Mouse (Mus musculus) embryo, embryonic 11.5 days (tissue): Measurements from ENCODE around the gene Cdh13.

Source experiments
- DNase-seq: peaks from one replicate; pipeline ENCODE4 v3.0.0-alpha.2; 2012; ENCODE audit warnings: low read depth, low spot score

Cdh13 gene

GRCm38 (mm10) chr8:118283600-118284111 is at the start of gene Cdh13:
Cdh13 (plus strand) TSS chr8:118283733.
- DNase-seq, result peak; percentile 40

- DNase-seq, result no peak
Measured at GRCm38 (mm10) chr8:118235626-118236025, 47.9 kb upstream of the Cdh13 start.

GRCm38 (mm10) chr8:118237150-118237620 is 46.3 kb upstream of the Cdh13 start:
- DNase-seq, result no peak

GRCm38 (mm10) chr8:118238156-118238555 is 45.4 kb upstream of the Cdh13 start:
- DNase-seq, result no peak

GRCm38 (mm10) chr8:118239186-118239585 is 44.3 kb upstream of the Cdh13 start:
- DNase-seq, result no peak

- no peak for DNase-seq
Measured at GRCm38 (mm10) chr8:118249319-118249718, 34.2 kb upstream of the Cdh13 start.

- DNase-seq, result no peak
Measured at GRCm38 (mm10) chr8:118249923-118250322, 33.6 kb upstream of the Cdh13 start.

GRCm38 (mm10) chr8:118263117-118263516 is 20.4 kb upstream of the Cdh13 start:
- no peak for DNase-seq

- DNase-seq, result no peak
Measured at GRCm38 (mm10) chr8:118270751-118271402, 12.7 kb upstream of the Cdh13 start.

GRCm38 (mm10) chr8:118272493-118272892 is 11.0 kb upstream of the Cdh13 start:
- DNase-seq, result no peak

- no peak for DNase-seq
Measured at GRCm38 (mm10) chr8:118274243-118274642, 9.3 kb upstream of the Cdh13 start.

GRCm38 (mm10) chr8:118274688-118275087 is 8.8 kb upstream of the Cdh13 start:
- peak; percentile 68 for DNase-seq

GRCm38 (mm10) chr8:118284112-118285029 is 838 bp downstream of the Cdh13 start:
- DNase-seq, result no peak

GRCm38 (mm10) chr8:118285596-118286281 is 2.2 kb downstream of the Cdh13 start:
- no peak for DNase-seq

- DNase-seq, result no peak
Measured at GRCm38 (mm10) chr8:118286282-118287180, 3.0 kb downstream of the Cdh13 start.

- no peak for DNase-seq
Measured at GRCm38 (mm10) chr8:118287496-118287895, 4.0 kb downstream of the Cdh13 start.

- no peak for DNase-seq
Measured at GRCm38 (mm10) chr8:118288259-118288952, 4.9 kb downstream of the Cdh13 start.

- DNase-seq, result no peak
Measured at GRCm38 (mm10) chr8:118289091-118289490, 5.6 kb downstream of the Cdh13 start.

- DNase-seq, result no peak
Measured at GRCm38 (mm10) chr8:118289525-118289924, 6.0 kb downstream of the Cdh13 start.

- DNase-seq, result no peak
Measured at GRCm38 (mm10) chr8:118290266-118290665, 6.7 kb downstream of the Cdh13 start.
